Mouse (Mus musculus): Measurements from ENCODE around the gene Pde10a.

GRCm38 (mm10) chr17:8621906-8622305 lies 96.7 kb downstream of the Pde10a start:
- TF ChIP-seq E2F4 (IDR thresholded peaks at IDR 0.05; ENCODE audit: insufficient read depth): no peak
- TF ChIP-seq TCF12 (IDR thresholded peaks at IDR 0.05; ENCODE audit: insufficient read depth, poor library complexity, severe bottlenecking): no peak
- no peak for TF ChIP-seq POLR2A (IDR thresholded peaks at IDR 0.05; ENCODE audit: insufficient read length, low read depth)
- TF ChIP-seq MAX (IDR thresholded peaks at IDR 0.05; ENCODE audit: low read depth): no peak
- TF ChIP-seq MYOD1 (IDR thresholded peaks at IDR 0.05; ENCODE audit: control insufficient read depth in 1 of 3, insufficient read length in 2 of 3, low read depth in 2 of 3): no peak
- no peak for TF ChIP-seq SRF (IDR thresholded peaks at IDR 0.05; ENCODE audit: control insufficient read depth, insufficient read length, low read depth)
- no peak for TF ChIP-seq TCF3 (IDR thresholded peaks at IDR 0.05; ENCODE audit: insufficient read length, low read depth)
- TF ChIP-seq MYOG (IDR thresholded peaks at IDR 0.05; ENCODE audit: control insufficient read depth in 1 of 3, insufficient read depth in 1 of 3, insufficient read length in 2 of 3, low read depth in 2 of 3): no peak
- TF ChIP-seq POLR2AphosphoS2 (IDR thresholded peaks at IDR 0.05; ENCODE audit: insufficient read length, low read depth): no peak
- TF ChIP-seq USF1 (IDR thresholded peaks at IDR 0.05; ENCODE audit: low read depth): no peak
- TF ChIP-seq REST (IDR thresholded peaks at IDR 0.05; ENCODE audit: insufficient read depth, insufficient read length): no peak

All from myocyte (in vitro differentiated cells).